Mouse (Mus musculus): Measurements from ENCODE around the gene Pgpep1. TPM values are rescaled to one million over a fixed set of nuclear protein-coding genes. Genes with fewer than 3 reads are reported as not detected.

Gene Pgpep1
- polyA plus RNA-seq, 1 experiment from 2014 or later = 84.2 TPM

GRCm38 (mm10) chr8:70682692-70683091 lies 22.5 kb upstream of the Pgpep1 start:
- DNase-seq (ENCODE audit: low spot score) (no peak), ATAC-seq (replicated peaks; ENCODE audit: low FRiP score, low read depth) (no peak)
- peak overlapping the region; percentile 35; the same call in 1 of the 2 replicates for H3K4me2 ChIP-seq (ENCODE audit: low read length)
- no peaks in the 10 kb centered on the region for H3K27me3 ChIP-seq (ENCODE audit: insufficient read depth, low read length)
- H3K9me3 ChIP-seq (replicated peaks; ENCODE audit: low read length) = no peaks in the 10 kb centered on the region
- 0 out of 2 replicates have a peak overlapping the region, but pooled peaks have one; percentile 44 for H3K9ac ChIP-seq (ENCODE audit: low read depth, low read length)
- peaks cover 9% of the 10 kb centered on the region; the same call in 1 of the 2 replicates for H3K4me1 ChIP-seq (replicated peaks; ENCODE audit: insufficient read depth, low read length)
- peaks cover 15% of the 10 kb centered on the region; the same call in 1 of the 2 replicates for H3K36me3 ChIP-seq (ENCODE audit: insufficient read depth, low read length)
- no peak overlapping the region for H3K27ac ChIP-seq
- WGBS = 65% methylated on average over 3 of the region's 3 CpGs
- H3K4me3 ChIP-seq (replicated peaks; ENCODE audit: low read depth, low read length) = no peak overlapping the region
- no peak for TF ChIP-seq CTCF (IDR thresholded peaks at IDR 0.05; ENCODE audit: low read depth)

- Histone ChIP-seq H3K4me2 (ENCODE audit: low read length) (peak overlapping the region; percentile 35; the same call in 1 of the 2 replicates), H3K36me3 (ENCODE audit: insufficient read depth, low read length) (peaks cover 15% of the 10 kb centered on the region; the same call in 1 of the 2 replicates), H3K9ac (ENCODE audit: low read depth, low read length) (peak overlapping the region; percentile 44; the same call in 1 of the 2 replicates), H3K4me1 (replicated peaks; ENCODE audit: insufficient read depth, low read length) (peaks cover 9% of the 10 kb centered on the region; the same call in 1 of the 2 replicates), H3K9me3 (replicated peaks; ENCODE audit: low read length) (no peaks in the 10 kb centered on the region), H3K27ac (no peak overlapping the region), H3K4me3 (replicated peaks; ENCODE audit: low read depth, low read length) (no peak overlapping the region), H3K27me3 (ENCODE audit: insufficient read depth, low read length) (no peaks in the 10 kb centered on the region)
- peak; percentile 43 for TF ChIP-seq CTCF (IDR thresholded peaks at IDR 0.05; ENCODE audit: low read depth)
- 1% methylated on average over 19 of the region's 19 CpGs for WGBS
- peak; percentile 53; the same call in 1 of the 2 replicates for ATAC-seq (replicated peaks; ENCODE audit: low FRiP score, low read depth)
- peak; percentile 76 for DNase-seq (ENCODE audit: low spot score)
Measured at GRCm38 (mm10) chr8:70682193-70682592, 22.0 kb upstream of the Pgpep1 start.

GRCm38 (mm10) chr8:70681410-70681809 lies 21.2 kb upstream of the Pgpep1 start:
- Histone ChIP-seq H3K9me3 (replicated peaks; ENCODE audit: low read length) (no peaks in the 10 kb centered on the region), H3K9ac (ENCODE audit: low read depth, low read length) (no peak overlapping the region), H3K27ac (no peak overlapping the region), H3K36me3 (ENCODE audit: insufficient read depth, low read length) (peaks cover 17% of the 10 kb centered on the region), H3K4me1 (replicated peaks; ENCODE audit: insufficient read depth, low read length) (peaks cover 9% of the 10 kb centered on the region; the same call in 1 of the 2 replicates), H3K27me3 (ENCODE audit: insufficient read depth, low read length) (no peaks in the 10 kb centered on the region), H3K4me2 (ENCODE audit: low read length) (no peak overlapping the region), H3K4me3 (replicated peaks; ENCODE audit: low read depth, low read length) (no peak overlapping the region)
- no peak for TF ChIP-seq CTCF (IDR thresholded peaks at IDR 0.05; ENCODE audit: low read depth)
- ATAC-seq (replicated peaks; ENCODE audit: low FRiP score, low read depth) (no peak), DNase-seq (ENCODE audit: low spot score) (no peak)
- 71% methylated on average over 3 of the region's 3 CpGs for WGBS

GRCm38 (mm10) chr8:70680039-70680438 lies 19.9 kb upstream of the Pgpep1 start:
- Histone ChIP-seq H3K9ac (ENCODE audit: low read depth, low read length) (no peak overlapping the region), H3K4me2 (ENCODE audit: low read length) (no peak overlapping the region), H3K4me1 (replicated peaks; ENCODE audit: insufficient read depth, low read length) (peaks cover 10% of the 10 kb centered on the region; the same call in 1 of the 2 replicates), H3K27me3 (ENCODE audit: insufficient read depth, low read length) (no peaks in the 10 kb centered on the region), H3K4me3 (replicated peaks; ENCODE audit: low read depth, low read length) (no peak overlapping the region), H3K36me3 (ENCODE audit: insufficient read depth, low read length) (peaks cover 18% of the 10 kb centered on the region), H3K27ac (no peak overlapping the region), H3K9me3 (replicated peaks; ENCODE audit: low read length) (no peaks in the 10 kb centered on the region)
- no peak for TF ChIP-seq CTCF (IDR thresholded peaks at IDR 0.05; ENCODE audit: low read depth)
- DNase-seq (ENCODE audit: low spot score) (no peak), ATAC-seq (replicated peaks; ENCODE audit: low FRiP score, low read depth) (no peak)
- 59% methylated on average over 3 of the region's 3 CpGs for WGBS

GRCm38 (mm10) chr8:70679404-70679803 lies 19.2 kb upstream of the Pgpep1 start:
- no peak overlapping the region for H3K9ac ChIP-seq (ENCODE audit: low read depth, low read length)
- no peak for TF ChIP-seq CTCF (IDR thresholded peaks at IDR 0.05; ENCODE audit: low read depth)
- no peak overlapping the region for H3K4me3 ChIP-seq (replicated peaks; ENCODE audit: low read depth, low read length)
- H3K4me1 ChIP-seq (replicated peaks; ENCODE audit: insufficient read depth, low read length) = peaks cover 17% of the 10 kb centered on the region; the same call in 1 of the 2 replicates
- no peaks in the 10 kb centered on the region for H3K27me3 ChIP-seq (ENCODE audit: insufficient read depth, low read length)
- no peak overlapping the region for H3K27ac ChIP-seq
- H3K36me3 ChIP-seq (ENCODE audit: insufficient read depth, low read length) = peaks cover 18% of the 10 kb centered on the region
- DNase-seq (ENCODE audit: low spot score) (no peak), ATAC-seq (replicated peaks; ENCODE audit: low FRiP score, low read depth) (no peak)
- no peaks in the 10 kb centered on the region for H3K9me3 ChIP-seq (replicated peaks; ENCODE audit: low read length)
- 86% methylated on average over 4 of the region's 4 CpGs for WGBS
- H3K4me2 ChIP-seq (ENCODE audit: low read length) = no peak overlapping the region

- H3K9me3 ChIP-seq (replicated peaks; ENCODE audit: low read length) = no peaks in the 10 kb centered on the region
- H3K27ac ChIP-seq = no peak overlapping the region
- peaks cover 18% of the 10 kb centered on the region for H3K36me3 ChIP-seq (ENCODE audit: insufficient read depth, low read length)
- DNase-seq (ENCODE audit: low spot score) = no peak
- ATAC-seq (replicated peaks; ENCODE audit: low FRiP score, low read depth) = no peak
- TF ChIP-seq CTCF (IDR thresholded peaks at IDR 0.05; ENCODE audit: low read depth) = no peak
- peaks cover 24% of the 10 kb centered on the region for H3K4me1 ChIP-seq (replicated peaks; ENCODE audit: insufficient read depth, low read length)
- H3K4me2 ChIP-seq (ENCODE audit: low read length) = no peak overlapping the region
- H3K9ac ChIP-seq (ENCODE audit: low read depth, low read length) = no peak overlapping the region
- no peak overlapping the region for H3K4me3 ChIP-seq (replicated peaks; ENCODE audit: low read depth, low read length)
- H3K27me3 ChIP-seq (ENCODE audit: insufficient read depth, low read length) = no peaks in the 10 kb centered on the region
Measured at GRCm38 (mm10) chr8:70678679-70679078, 18.5 kb upstream of the Pgpep1 start.
